Mouse (Mus musculus) limb, embryonic 10.5 days (tissue): ENCODE data around the gene Cchcr1. TPM values are rescaled to one million over a fixed set of nuclear protein-coding genes. Genes with fewer than 3 reads are reported as not detected.

Experiments used
- DNase-seq: peaks from one replicate; pipeline ENCODE4 v3.0.0-alpha.2; 2017; ENCODE audit warnings: low spot score
- H3K27ac ChIP-seq: fragments of 300-500 bp; sonication (generic); 2 replicates; pipeline ENCODE4 v1.5.1; 2016; ENCODE audit warnings: mild to moderate bottlenecking
- H3K27me3 ChIP-seq: fragments of 300-500 bp; sonication (generic); 2 replicates; pipeline ENCODE4 v1.6.1; 2016; ENCODE audit warnings: low read depth, mild to moderate bottlenecking; ENCODE audit not compliant: poor library complexity, severe bottlenecking
- H3K36me3 ChIP-seq: fragments of 300-500 bp; sonication (generic); 2 replicates; pipeline ENCODE4 v1.6.1; 2016; ENCODE audit warnings: mild to moderate bottlenecking, moderate library complexity
- H3K4me1 ChIP-seq: fragments of 300-500 bp; sonication (generic); 2 replicates; pipeline ENCODE4 v1.6.1; 2016
- H3K4me3 ChIP-seq: fragments of 300-500 bp; sonication (generic); 2 replicates; pipeline ENCODE4 v1.5.1; 2016; ENCODE audit warnings: mild to moderate bottlenecking, moderate library complexity
- H3K9me3 ChIP-seq: fragments of 300-500 bp; sonication (generic); replicated peaks from 2 replicates; pipeline ENCODE4 v1.6.1; 2016; ENCODE audit warnings: mild to moderate bottlenecking
- WGBS: fragments of 180-500 bp; shearing (Covaris S2); methylation state at CpG from one replicate; pipeline ENCODE4 v1.1.7; 2016; 5-methylcytosine and 5-hydroxymethylcytosine counted together
- polyA plus RNA-seq: library from polyadenylated mRNA; unstranded; fragments of >200 nt; fragmentation: Nextera tagmentation; extraction: Ambion mirVana; gene quantifications from 2 replicates; pipeline ENCODE4 v1.2.1, GENCODE M21; 2016

Cchcr1 gene
- polyA plus RNA-seq, 1 experiment from 2014 or later: 25.5 TPM

DNA sequence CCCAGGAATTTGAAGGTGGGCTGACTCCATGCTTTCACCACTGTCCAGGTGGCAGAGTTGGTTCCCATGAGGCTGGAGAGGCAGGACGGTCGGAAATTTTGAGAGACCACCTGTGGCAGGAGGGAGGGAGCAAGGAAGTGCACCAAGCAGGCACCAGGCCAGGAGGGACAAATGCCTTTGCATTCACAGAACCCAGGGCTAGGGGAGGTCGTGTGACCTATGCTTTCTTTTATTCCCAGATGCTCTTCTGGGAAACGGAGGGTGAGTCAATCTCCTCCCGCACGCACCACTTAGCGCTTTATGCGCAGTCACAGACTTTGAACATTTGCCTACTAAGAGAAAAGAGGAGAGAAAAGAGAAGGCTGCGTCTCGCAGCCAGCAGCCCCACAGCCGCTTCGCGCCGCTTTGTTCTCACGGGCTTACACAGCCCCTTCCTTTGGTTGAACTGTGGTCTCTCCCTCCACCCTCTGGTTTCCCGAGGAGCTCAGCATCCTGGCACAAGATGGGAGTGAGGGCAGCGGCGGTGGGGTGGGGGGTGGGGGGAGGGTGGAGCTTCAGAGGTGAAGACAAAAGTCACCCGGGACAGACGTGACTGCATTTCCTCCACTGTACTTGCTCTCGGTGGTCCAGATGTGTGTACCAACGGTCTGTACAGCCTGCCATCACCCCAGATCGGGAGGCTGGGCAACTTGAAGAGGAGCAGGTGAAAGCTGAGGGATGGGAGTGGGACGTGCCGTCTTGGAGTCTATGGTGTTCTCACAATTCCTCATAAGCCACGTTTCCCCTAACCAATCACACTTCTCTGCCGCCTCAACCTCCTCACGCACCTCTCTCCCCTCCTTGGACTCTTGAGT is 52.4 kb downstream of the Cchcr1 start:
- WGBS: 5% methylated on average over 28 of the region's 28 CpGs
- Histone ChIP-seq H3K9me3 (no peaks in the 10 kb centered on the region), H3K4me1 (peaks cover 12% of the 10 kb centered on the region; the same call in 1 of the 2 replicates), H3K4me3 (peak overlapping the region; percentile 43), H3K27ac (peak overlapping the region; percentile 50), H3K36me3 (no peaks in the 10 kb centered on the region), H3K27me3 (peaks cover 49% of the 10 kb centered on the region)
- peak; percentile 50 for DNase-seq

- DNase-seq: no peak
- no peak overlapping the region for H3K4me3 ChIP-seq
- H3K36me3 ChIP-seq: no peaks in the 10 kb centered on the region
- WGBS: 82% methylated on average over 14 of the region's 14 CpGs
- H3K27ac ChIP-seq: no peak overlapping the region
- H3K27me3 ChIP-seq: peaks cover 57% of the 10 kb centered on the region
- no peaks in the 10 kb centered on the region for H3K9me3 ChIP-seq
- H3K4me1 ChIP-seq: peaks cover 12% of the 10 kb centered on the region; the same call in 1 of the 2 replicates
Observed at GRCm38 (mm10) chr17:35570836-35571235, 53.9 kb downstream of the Cchcr1 start.

- Histone ChIP-seq H3K4me3 (no peak overlapping the region), H3K27me3 (peaks cover 59% of the 10 kb centered on the region), H3K9me3 (no peaks in the 10 kb centered on the region), H3K36me3 (no peaks in the 10 kb centered on the region), H3K4me1 (peaks cover 12% of the 10 kb centered on the region; the same call in 1 of the 2 replicates), H3K27ac (no peak overlapping the region)
- DNase-seq: no peak
- 92% methylated on average over 7 of the region's 7 CpGs for WGBS
Observed at GRCm38 (mm10) chr17:35571477-35571876, 54.6 kb downstream of the Cchcr1 start.

GRCm38 (mm10) chr17:35578211-35578610 is 61.3 kb downstream of the Cchcr1 start:
- Histone ChIP-seq H3K9me3 (no peaks in the 10 kb centered on the region), H3K4me1 (no peaks in the 10 kb centered on the region), H3K4me3 (no peak overlapping the region), H3K27me3 (peaks cover 13% of the 10 kb centered on the region), H3K36me3 (no peaks in the 10 kb centered on the region), H3K27ac (no peak overlapping the region)
- DNase-seq: peak; percentile 80
- 22% methylated on average over 6 of the region's 6 CpGs for WGBS

Other genes starting within 250 kb of the Cchcr1 start
- not detected in 2 replicates for gene H2-Q1, start 196.7 kb upstream of the Cchcr1 start, polyA plus RNA-seq
- 0.79 and 0.80 TPM in 2 replicates for gene H2-Q2, start 174.9 kb upstream of the Cchcr1 start, polyA plus RNA-seq
- 2.2 and 3.6 TPM in 2 replicates for gene H2-Q4, start 137.5 kb upstream of the Cchcr1 start, polyA plus RNA-seq
- gene H2-Q6, start 92.2 kb upstream of the Cchcr1 start, polyA plus RNA-seq: 2.6 and 3.8 TPM in 2 replicates
- gene H2-Q7, start 77.9 kb upstream of the Cchcr1 start, polyA plus RNA-seq: 24.7 and 28.4 TPM in 2 replicates
- gene H2-Q10, start 47.0 kb upstream of the Cchcr1 start, polyA plus RNA-seq: 0.51 and 0.53 TPM in 2 replicates
- gene Pou5f1, start 11.1 kb upstream of the Cchcr1 start, polyA plus RNA-seq: not detected in 2 replicates
- gene Tcf19, start 276 bp upstream of the Cchcr1 start, polyA plus RNA-seq: 38.8 and 52.0 TPM in 2 replicates
- gene Psors1c2, start 16.1 kb downstream of the Cchcr1 start, polyA plus RNA-seq: 1.4 TPM in 2 replicates
- gene Cdsn, start 35.0 kb downstream of the Cchcr1 start, polyA plus RNA-seq: not detected in 2 replicates
- not detected in 2 replicates for gene 2300002M23Rik, start 50.4 kb downstream of the Cchcr1 start, polyA plus RNA-seq
- gene Sfta2, start 84.4 kb downstream of the Cchcr1 start, polyA plus RNA-seq: not detected in 2 replicates
- gene Gm9573, start 109.5 kb downstream of the Cchcr1 start, polyA plus RNA-seq: not detected in 2 replicates
- gene Mucl3, start 126.6 kb downstream of the Cchcr1 start, polyA plus RNA-seq: 0.08 and 0.24 TPM in 2 replicates
- gene Vars2, start 150.5 kb downstream of the Cchcr1 start, polyA plus RNA-seq: 21.1 and 21.5 TPM in 2 replicates
- gene Gtf2h4, start 156.6 kb downstream of the Cchcr1 start, polyA plus RNA-seq: 67.0 and 72.4 TPM in 2 replicates
- 18.3 and 21.9 TPM in 2 replicates for gene Ddr1, start 187.5 kb downstream of the Cchcr1 start, polyA plus RNA-seq